Mouse (Mus musculus): ENCODE measurements around the gene Gbgt1.
"Not testable (repeated sequence)": the region's sequence is repeated elsewhere in the genome, so short reads cannot be mapped to it uniquely, and the experiment has no call there.

Gbgt1 gene

DNA sequence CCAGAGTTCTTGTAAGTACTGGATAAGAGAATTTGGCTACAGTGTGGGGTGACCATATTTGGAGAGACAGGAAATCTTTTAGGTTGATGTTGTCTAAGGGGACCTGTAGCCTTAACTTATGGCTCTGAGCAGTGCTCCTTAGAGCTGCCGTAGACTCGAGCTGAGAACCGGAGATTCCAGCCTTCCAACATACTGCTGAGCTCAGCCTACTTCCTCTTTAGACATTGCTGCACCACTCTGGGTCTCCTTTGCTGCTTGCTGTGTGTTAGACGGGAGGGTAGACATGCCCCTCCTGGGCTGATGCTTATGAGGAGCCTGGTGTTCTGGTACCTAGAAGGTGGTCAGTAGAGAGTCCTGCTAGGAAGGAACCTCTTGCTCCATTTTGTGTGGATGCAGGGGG is 1.7 kb downstream of the Gbgt1 start:
- in situ Hi-C loops (cut with MboI; ENCODE audit: unreplicated experiment in 2 of 2), result no loop called here

DNA sequence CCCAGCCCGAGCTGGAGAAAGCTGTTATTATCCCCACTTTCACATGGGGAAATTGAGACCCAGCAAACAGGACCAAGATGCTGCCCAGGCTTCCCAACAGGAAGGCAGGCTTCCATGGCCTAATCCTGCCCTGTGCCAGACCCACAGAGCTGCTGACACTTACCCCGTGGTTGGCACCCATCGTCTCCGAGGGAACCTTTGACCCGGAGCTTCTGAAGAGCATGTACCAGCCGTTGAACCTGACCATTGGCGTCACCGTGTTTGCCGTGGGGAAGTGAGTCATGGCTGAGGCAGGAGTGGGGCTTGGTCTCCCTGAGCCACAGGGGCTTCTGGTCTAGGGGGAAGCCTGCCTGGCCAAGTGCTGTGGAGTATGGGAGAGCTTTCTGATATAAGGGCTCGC is 6.3 kb downstream of the Gbgt1 start:
- in situ Hi-C loops (cut with MboI; ENCODE audit: unreplicated experiment in 2 of 2), result no loop called here

DNA sequence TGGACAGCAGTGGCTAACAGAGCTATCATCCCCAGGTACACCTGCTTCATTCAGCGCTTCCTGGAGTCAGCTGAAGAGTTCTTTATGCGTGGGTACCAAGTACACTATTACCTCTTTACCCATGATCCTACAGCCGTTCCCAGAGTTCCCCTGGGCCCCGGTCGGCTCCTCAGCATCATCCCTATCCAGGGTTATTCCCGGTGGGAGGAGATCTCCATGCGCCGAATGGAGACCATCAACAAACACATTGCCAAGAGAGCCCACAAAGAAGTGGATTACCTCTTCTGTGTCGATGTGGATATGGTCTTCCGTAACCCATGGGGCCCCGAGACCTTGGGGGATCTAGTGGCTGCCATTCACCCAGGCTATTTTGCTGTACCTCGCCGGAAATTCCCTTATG is 8.0 kb downstream of the Gbgt1 start:
- in situ Hi-C loops (cut with MboI; ENCODE audit: unreplicated experiment in 2 of 2), result no loop called here

DNA sequence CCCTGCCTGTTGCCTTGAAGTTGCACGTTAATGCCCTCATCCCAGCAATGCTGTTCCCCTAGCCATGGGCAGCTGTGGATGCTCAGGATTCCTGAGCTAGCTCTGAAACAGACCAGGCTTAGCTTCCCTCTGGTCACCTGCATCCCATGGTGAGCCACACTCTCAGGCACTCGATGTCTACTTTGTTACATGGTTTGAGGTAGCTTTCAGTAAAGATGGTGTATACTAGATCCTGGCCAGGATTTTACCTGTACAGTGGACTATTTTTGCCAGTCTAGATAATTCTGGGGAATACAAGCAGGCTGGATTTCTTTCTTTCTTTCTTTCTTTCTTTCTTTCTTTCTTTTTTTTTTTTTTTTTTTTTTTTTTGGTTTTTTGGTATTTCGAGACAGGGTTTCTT is 9.1 kb downstream of the Gbgt1 start, which contains the start of gene Gm10134:
Gene Gm10134, plus strand, starts transcription at position 301 of the 400 bp plus-strand sequence.
- in situ Hi-C loops (cut with MboI; ENCODE audit: unreplicated experiment in 2 of 2), result no loop called here

DNA sequence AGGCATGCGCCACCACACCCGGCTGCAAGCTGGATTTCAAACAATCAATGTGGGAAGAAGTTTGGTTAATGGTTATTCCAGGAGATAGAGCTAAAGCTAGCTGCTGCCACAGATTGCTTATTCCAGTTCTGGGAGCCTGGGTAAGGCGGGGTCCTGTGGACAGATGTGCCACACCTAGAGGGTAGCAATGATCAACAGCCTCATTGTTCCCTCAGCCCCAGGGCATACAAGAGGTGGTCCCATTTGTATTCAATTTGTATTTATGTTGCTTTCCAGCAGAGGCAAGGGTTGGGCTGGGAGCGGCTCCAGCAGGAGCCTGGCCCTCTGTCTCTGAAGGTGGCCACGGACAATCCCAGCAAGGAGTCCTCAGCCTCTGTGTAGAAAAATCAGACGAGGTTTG is 9.6 kb downstream of the Gbgt1 start:
- in situ Hi-C loops (cut with MboI; ENCODE audit: unreplicated experiment in 2 of 2), result no loop called here

DNA sequence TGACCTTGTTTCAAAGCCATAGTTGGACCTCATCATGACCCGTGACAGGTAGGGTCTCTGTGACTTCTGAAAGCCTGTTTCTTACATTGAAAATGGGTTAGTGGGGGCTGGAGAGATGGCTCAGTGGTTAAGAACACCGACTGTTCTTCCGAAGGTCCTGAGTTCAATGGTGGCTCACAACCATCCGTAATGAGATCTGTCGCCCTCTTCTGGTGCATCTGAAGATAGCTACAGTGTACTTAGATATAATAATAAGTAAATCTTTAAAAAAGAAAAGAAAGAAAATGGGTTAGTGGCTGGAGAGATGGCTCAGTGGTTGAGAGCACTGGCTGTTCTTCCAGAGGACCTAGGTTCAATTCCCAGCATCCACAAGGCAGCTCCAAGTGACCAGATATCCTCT is 14.9 kb downstream of the Gbgt1 start:
- in situ Hi-C loops (cut with MboI; ENCODE audit: unreplicated experiment in 2 of 2), result not testable (repeated sequence)

DNA sequence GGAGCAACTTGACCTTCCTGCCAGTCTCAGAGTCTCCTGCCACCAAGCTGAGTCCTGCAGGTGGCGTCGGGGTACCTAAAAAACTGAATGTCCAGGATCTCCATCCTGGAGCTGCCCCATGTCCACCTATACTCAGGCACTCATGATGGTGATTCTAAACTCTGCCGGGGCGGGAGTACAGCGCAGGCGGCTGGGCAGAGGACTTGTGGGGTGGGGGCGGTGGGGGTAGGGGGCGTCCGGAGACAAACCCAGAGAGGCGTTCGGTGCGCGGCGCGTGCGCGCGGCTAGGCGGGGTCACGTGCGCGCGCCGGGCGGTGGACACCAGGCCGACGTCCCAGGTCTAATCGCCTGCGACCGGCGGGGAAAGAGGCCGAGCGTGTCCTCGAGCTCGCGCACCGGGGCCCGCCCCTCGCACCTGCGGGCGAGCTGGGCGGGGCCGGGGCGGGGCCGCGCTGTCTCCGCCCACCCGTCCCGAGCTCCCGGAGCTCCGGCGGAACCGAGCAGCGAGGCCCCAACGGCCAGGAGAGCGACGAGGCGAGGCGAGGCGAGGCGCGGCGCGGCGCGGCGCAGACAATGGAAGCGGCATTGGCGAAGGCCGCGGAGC is 16.2 kb downstream of the Gbgt1 start, which contains the start of gene Ralgds:
Gene Ralgds, plus strand, starts transcription at position 328 of the 604 bp plus-strand sequence.
- in situ Hi-C loops (cut with MboI; ENCODE audit: unreplicated experiment in 2 of 2), result no loop called here

DNA sequence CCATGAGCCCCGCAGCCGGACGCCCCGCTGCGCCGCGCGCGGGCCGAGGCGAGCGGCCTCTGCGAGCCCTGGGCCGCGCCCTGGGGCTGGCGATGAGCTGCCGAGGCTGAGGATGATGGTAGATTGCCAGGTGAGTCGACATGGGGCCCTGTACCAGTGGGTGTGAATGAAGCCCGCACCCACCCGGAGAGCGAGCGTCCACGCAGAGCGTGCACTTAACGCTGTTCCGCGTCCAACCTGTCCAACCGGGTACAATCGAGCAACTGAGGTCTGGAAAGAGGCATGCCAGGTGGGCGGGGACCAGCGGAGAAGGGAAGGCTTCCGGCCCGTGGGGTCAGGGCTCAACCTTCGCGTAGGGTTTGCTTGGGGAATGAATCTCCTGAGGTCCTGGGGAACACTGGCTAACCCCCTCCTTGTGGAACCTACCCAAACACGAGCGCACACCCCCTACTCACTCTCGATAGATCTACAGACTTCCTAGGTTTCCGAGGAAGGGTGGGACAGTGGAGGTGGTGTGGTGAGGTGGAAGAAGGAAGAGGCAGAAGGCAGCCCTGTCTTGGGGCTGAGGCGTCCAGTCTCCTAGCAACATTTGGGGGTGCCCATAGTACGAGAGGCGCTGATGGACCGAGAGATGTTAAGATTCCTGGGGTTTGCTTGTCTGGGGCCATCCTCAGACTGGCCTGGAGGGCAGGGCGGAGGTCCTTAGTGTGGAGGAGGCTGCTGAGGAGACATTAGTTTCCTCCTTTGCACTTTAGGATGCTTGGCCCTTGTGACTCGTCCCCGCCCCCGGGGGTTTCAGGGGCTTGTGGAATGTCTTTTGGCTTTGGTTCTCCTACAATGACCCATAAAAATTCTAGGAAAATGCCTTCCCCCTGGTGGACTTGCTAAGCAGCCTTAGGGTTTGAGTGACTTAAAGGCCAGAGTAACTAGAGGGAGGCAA is 17.0 kb downstream of the Gbgt1 start:
- in situ Hi-C loops (cut with MboI; ENCODE audit: unreplicated experiment in 2 of 2), result no loop called here

DNA sequence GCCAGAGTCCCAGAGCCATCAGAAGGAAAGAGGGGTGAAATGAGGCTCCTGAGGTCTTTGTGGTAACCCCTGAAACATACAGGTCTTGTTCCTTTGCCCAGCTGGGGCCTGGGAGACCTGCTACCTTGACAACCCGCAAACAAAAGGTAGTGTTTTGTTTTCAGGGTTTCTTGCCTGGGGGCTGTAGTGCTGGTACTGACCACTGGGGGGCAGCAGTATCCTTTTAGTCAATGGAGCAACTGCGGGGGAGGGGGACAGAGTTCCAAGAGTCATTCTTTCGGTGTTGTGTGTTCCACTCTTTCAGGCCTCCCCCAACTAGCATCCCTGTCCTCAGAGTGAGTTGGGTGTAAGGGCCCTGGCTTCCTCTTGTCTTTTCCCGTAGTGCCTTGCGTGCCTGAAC is 17.8 kb downstream of the Gbgt1 start:
- in situ Hi-C loops (cut with MboI; ENCODE audit: unreplicated experiment in 2 of 2), result no loop called here

DNA sequence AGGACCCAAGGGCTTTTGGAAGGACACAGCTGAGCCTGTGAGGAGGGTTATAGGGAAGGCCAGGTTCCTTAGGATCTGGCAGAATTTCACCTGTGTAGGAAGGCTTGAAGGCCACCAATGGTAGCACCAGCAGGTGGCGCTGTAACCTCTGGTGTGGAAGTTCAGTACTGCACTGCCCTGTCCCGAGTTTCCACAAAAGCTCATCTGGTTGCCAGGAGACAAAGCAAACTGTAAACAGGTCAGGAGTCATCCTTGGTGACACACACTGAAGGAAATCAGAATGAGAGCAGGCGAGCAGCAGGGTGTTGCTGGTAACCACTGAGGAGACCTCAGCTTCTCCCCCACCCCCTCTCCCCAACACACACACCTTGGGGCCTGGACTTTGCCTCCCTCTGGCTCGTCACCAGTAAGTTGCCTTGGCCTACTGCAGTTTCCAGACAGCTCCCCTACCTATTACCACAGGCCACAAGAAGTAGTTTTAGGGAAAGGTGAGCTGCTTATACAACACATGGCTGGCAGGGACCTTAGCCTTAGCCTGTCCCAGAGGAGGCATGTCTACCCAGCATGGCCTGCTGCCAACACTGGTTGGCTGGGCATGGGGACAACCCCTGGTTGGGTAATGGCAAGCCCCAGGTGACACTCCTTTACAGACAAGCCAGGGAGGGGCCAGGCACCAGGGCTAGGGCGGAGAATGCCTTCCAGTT is 20.7 kb downstream of the Gbgt1 start:
- in situ Hi-C loops (cut with MboI; ENCODE audit: unreplicated experiment in 2 of 2), result loop anchor here (5.0 kb wide), 3 partner anchors 35 to 70 kb away; partner anchors contain the start of gene Gtf3c5 (in 1 of the 2)

DNA sequence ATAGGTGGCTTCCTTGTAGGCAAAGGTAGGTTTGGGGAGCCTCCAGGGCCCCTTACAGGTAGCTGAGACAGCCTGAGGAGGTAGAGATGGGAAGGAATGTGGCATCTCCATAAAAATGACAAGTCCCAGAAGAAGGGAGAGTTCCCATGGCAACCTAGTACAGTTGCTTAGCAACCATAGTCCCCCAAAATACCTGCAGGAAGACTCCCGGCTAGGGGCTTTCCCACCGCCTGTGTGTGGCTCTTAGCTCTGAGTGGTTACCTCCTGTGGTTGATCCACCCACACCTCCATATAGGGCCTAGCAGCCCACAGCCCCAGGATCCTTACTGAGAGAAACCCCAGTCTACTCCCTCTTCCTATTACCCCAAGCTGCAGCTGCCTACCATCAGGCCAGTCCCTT is 21.5 kb downstream of the Gbgt1 start:
- in situ Hi-C loops (cut with MboI; ENCODE audit: unreplicated experiment in 2 of 2), result loop anchor here (5.0 kb wide), 3 partner anchors 34 to 69 kb away; partner anchors contain the start of gene Gtf3c5 (in 1 of the 2)

DNA sequence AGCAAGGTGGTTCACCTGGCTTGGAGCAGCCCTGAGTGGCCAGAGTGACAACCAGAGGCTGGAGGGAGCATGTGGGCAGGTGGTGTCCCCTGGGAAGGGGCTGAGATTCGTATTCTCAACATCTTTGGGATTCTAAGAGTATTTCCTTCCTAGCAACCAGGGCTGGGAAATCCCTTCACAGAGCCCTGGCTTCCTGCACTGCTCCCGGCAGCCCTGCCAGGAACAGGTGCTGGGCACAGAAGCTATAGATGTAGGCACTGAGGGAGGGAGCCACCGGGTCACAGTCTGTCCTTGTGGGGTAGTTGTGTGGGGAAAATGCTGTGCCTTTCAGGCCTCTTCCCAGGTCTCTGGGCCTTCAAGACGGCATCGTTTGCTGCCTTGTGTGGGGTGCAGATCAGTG is 23.9 kb downstream of the Gbgt1 start:
- in situ Hi-C loops (cut with MboI; ENCODE audit: unreplicated experiment in 2 of 2), result no loop called here

DNA sequence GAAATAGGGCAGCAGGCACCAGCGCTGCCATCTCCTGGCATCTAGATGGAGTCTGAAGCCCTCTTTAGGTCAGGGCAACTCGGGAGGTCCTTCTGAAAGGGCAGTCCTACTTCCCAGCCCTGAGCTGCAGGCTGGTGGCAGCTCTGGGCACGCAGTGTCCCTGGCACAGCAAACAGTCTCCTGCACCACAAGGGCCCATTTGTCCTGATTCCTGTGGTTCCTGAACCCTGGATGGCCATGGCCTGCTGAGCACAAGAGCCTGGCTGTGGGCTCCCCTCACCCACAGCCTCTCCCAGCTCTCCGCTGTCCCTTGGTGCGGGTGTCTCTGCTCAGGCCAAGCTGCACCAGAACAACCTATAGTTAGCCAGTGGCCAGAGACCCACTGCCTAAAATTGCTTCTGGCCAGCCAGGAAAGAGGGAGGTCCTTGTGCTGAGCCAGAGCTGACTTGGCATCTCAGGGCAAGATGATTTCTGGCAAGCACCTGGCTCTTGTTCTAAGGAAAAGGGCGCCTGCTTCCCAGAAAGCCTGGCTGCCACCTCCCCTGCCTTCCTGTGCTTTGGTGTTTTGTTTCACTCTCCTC is 25.0 kb downstream of the Gbgt1 start:
- in situ Hi-C loops (cut with MboI; ENCODE audit: unreplicated experiment in 2 of 2), result no loop called here

DNA sequence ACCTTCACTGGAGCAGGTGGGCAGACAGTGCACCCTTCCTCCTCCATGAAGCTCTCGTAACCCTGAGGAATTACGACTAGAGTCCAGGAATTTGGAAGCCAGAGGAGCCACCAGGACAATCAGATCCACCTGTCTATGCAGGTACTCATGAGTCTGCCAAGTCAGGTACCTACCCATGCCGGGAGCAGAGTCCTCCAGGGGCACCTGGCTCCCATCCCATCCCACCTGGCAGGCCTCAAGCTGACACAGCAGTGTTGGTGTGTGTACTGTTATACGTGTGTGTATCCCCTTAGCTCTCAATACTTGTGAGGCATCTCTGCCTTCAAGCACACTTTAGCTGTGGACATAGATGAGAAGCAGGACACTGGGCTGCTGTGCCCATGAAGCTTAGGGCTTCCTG is 25.5 kb downstream of the Gbgt1 start:
- in situ Hi-C loops (cut with MboI; ENCODE audit: unreplicated experiment in 2 of 2), result no loop called here

DNA sequence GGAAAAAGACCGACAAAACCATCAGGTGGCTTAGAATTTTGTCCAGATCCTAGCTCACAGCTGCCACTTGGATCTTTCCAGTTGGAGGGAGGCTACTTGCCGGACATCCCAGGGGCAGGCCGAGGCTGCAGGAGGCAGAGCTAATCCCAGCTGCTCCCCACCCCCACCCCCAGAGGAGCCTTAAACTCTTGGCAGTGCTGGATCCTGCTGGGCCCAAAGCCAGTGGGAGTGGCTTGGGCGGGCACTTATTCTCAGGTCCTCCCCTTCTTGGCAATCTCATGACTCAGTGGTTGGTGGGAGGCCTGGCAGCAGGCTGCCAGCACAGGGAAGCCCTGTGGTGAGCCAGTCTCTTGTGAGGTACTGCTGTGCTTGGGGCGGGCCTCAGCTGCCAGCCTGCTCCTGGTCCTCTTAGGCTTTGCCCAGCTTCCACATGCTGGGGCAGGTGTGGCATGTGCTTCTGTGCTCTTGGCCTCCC is 27.0 kb downstream of the Gbgt1 start:
- in situ Hi-C loops (cut with MboI; ENCODE audit: unreplicated experiment in 2 of 2), result no loop called here

DNA sequence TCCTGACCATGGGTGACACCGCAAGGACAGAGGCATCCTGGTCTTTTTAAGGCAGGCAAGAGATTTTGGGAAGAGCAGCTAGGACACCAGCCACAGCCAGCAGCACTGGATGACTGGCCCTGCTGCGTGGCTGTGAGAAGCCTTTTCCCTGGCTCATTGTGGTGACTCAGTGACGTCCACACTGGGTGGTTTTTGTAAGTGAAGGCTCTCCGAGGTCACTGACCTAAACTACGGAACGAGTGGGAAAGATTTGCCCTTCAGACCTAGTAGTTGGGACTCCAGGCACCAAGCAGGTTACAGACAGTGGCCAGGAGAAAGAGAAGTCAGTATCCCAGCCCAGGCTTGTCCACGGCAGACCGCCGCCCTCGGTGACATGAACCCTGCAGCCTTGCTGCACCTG is 27.7 kb downstream of the Gbgt1 start:
- in situ Hi-C loops (cut with MboI; ENCODE audit: unreplicated experiment in 2 of 2), result no loop called here

DNA sequence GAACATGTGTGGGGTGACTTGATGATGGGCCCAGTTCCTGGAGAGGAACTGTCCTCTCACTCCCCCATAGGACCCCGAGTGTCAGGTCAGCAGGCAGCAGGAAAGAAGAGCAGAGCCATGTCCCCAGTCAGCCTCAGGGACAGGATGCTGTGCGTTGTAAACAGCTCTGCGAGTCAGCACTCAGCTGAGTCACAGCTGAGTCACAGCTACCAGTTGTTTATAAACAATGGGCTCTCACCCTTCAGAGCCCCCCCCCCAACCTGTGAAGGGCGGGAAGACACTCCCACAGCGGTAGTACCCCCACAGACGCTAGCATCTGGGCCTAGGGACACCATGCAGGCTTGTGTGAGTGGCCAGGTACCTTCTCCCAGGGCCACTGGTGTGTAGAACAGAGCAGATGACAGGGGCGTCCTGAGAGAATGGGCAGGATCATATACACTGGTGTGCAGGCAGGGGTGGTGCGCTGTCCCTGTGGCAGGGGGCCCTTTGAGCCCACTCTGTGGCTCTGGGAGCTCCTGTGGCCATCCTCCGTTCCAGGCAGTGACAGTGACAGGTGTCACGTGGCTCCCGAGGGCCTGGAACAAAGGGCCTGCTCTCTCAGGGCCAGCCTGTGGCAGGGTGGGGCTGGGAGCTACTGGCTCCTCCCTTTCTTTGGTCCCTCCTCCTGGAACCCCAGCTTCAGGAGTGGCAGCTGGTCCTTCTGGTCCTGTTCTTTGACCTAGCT is 28.7 kb downstream of the Gbgt1 start:
- in situ Hi-C loops (cut with MboI; ENCODE audit: unreplicated experiment in 2 of 2), result loop anchor here in 1 of 2 experiments (25.0 kb wide), 1 partner anchor 1213 kb away; no protein-coding TSS in a partner anchor

DNA sequence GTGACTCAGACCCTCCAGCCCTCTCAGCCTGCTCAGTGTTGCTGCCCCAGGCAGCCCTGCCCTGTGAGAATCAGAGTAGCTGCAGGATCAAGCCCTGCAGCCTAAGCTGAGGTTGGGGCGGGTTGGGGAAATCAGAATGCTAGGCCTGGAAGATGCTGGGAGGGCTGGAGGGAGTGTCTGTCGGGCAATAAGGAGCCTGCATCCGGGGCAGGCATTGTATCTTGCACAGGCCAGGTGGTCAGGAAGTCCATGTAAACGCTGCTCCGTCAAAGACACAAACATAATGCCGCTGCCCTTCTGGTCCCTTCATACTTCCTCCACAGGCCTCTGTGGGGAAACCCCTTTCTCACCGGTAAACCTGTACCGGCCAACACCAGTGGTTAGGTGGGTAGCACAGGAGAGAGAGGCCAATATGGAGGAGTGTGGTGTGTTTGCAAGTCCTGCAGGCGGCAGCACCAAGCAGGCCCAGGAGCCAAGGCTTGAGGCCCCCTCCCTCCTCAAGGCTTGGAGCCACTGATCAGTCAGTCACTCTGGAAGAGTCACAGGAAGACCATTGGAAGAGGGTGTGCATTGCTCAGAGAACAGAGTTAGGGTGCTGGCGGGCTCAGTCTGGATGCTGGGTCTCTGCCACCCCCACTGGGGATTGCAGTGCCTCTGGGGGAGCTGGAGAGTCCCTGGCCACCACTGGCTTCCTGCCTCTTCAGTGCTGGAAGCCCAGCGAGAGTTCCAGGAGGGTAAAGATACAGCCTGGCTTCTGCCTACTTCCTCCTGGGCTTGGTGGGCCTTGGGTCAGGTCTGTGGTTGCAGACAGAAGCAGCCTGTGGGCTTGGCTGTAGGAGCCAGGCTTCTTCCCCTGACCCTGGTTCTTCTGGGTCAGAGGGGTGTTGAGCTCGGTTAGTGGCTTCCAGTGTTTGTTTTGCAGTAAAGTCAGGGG is 29.5 kb downstream of the Gbgt1 start:
- in situ Hi-C loops (cut with MboI; ENCODE audit: unreplicated experiment in 2 of 2), result loop anchor here in 1 of 2 experiments (25.0 kb wide), 1 partner anchor 1214 kb away; no protein-coding TSS in a partner anchor
